Mouse (Mus musculus) small intestine, adult 2 months (tissue): ENCODE data around the gene Tmem253.

Source experiments
- CTCF ChIP-seq: fragments of 200-500 bp; IDR thresholded peaks from 2 replicates; pipeline ENCODE4 v1.5.1; 2012; ENCODE audit warnings: low read depth, mild to moderate bottlenecking, control low read depth, inconsistent platforms, low read length, moderate library complexity, mixed read lengths; ENCODE audit not compliant: insufficient replicate concordance, insufficient read length; ENCODE audit errors: extremely low read depth
- POLR2A ChIP-seq: fragments of 200-500 bp; IDR thresholded peaks from 2 replicates; pipeline ENCODE4 v1.6.1; 2012; ENCODE audit warnings: low read depth, mild to moderate bottlenecking, control low read depth, inconsistent platforms, low read length, moderate library complexity

GRCm38 (mm10) chr14:52014761-52015311, 622 bp upstream of the Tmem253 start:
- TF ChIP-seq CTCF (peak; percentile 5; the same call in 1 of the 2 replicates), POLR2A (peak; percentile 70; the same call in 1 of the 2 replicates)
